Comparison of ENCODE assay signal across 8 mouse cellular contexts in genomic region chr15:40475659-40476355, GRCm38 (mm10).
DNase-seq lines count a peak whose midpoint lies in the region; ATAC-seq lines count a peak whose summit lies in the region.

No protein-coding gene starts in this region.

- no peak overlapping the region for H3K4me3 ChIP-seq in embryonic facial prominence, embryonic 14.5 days (ENCODE audit: low read depth, low read length)
- H3K4me3 ChIP-seq in embryonic facial prominence, embryonic 10.5 days: no peak overlapping the region
- H3K4me3 ChIP-seq in neural tube, embryonic 12.5 days: no peak overlapping the region
- H3K4me3 ChIP-seq in hindbrain, embryonic 15.5 days: no peak overlapping the region
- no peak overlapping the region for H3K4me3 ChIP-seq in stomach, embryonic 15.5 days (replicated peaks)

- H3K4me1 ChIP-seq in embryonic facial prominence, embryonic 14.5 days (ENCODE audit: control insufficient read depth, insufficient read depth, low read length): peaks cover 9% of the 10 kb centered on the region; the same call in 1 of the 2 replicates
- H3K4me1 ChIP-seq in embryonic facial prominence, embryonic 10.5 days: no peaks in the 10 kb centered on the region
- peaks cover 2% of the 10 kb centered on the region; the same call in 1 of the 2 replicates for H3K4me1 ChIP-seq in neural tube, embryonic 12.5 days
- H3K4me1 ChIP-seq in hindbrain, embryonic 15.5 days (replicated peaks): peaks cover 10% of the 10 kb centered on the region; the same call in 1 of the 2 replicates
- H3K4me1 ChIP-seq in stomach, embryonic 15.5 days: no peaks in the 10 kb centered on the region

- no peak overlapping the region for H3K4me2 ChIP-seq in embryonic facial prominence, embryonic 14.5 days (ENCODE audit: low read depth, low read length)
- H3K4me2 ChIP-seq in neural tube, embryonic 12.5 days (replicated peaks): no peak overlapping the region
- H3K4me2 ChIP-seq in hindbrain, embryonic 15.5 days: no peak overlapping the region
- 0 out of 2 replicates have a peak overlapping the region, but pooled peaks have one; percentile 14 for H3K4me2 ChIP-seq in stomach, embryonic 15.5 days

- no peaks in the 10 kb centered on the region for H3K27me3 ChIP-seq in embryonic facial prominence, embryonic 14.5 days (replicated peaks; ENCODE audit: control insufficient read depth, insufficient read depth, low read length)
- no peaks in the 10 kb centered on the region for H3K27me3 ChIP-seq in embryonic facial prominence, embryonic 10.5 days (replicated peaks; ENCODE audit: low read depth, poor library complexity, severe bottlenecking)
- no peaks in the 10 kb centered on the region for H3K27me3 ChIP-seq in neural tube, embryonic 12.5 days (replicated peaks)
- H3K27me3 ChIP-seq in hindbrain, embryonic 15.5 days: no peaks in the 10 kb centered on the region
- no peaks in the 10 kb centered on the region for H3K27me3 ChIP-seq in stomach, embryonic 15.5 days (replicated peaks)

- H3K27ac ChIP-seq in embryonic facial prominence, embryonic 14.5 days (replicated peaks; ENCODE audit: low read depth, low read length): no peak overlapping the region
- no peak overlapping the region for H3K27ac ChIP-seq in embryonic facial prominence, embryonic 10.5 days (replicated peaks)
- H3K27ac ChIP-seq in neural tube, embryonic 12.5 days: no peak overlapping the region
- 0 out of 2 replicates have a peak overlapping the region, but pooled peaks have one; percentile 39 for H3K27ac ChIP-seq in hindbrain, embryonic 15.5 days (replicated peaks)
- H3K27ac ChIP-seq in stomach, embryonic 15.5 days: no peak overlapping the region

- peak; percentile 50 for DNase-seq in embryonic facial prominence, embryonic 14.5 days (ENCODE audit: low spot score)
- no peak for DNase-seq in embryonic facial prominence, embryonic 10.5 days (ENCODE audit: low spot score)
- DNase-seq in neural tube, embryonic 10.5 days (ENCODE audit: extremely low spot score, low spot score): no peak
- no peak for DNase-seq in left cerebral cortex, adult 18-20 months (ENCODE audit: low spot score in 2 of 2)
- DNase-seq in left cerebral cortex, adult 8-10 months (ENCODE audit: low spot score in 2 of 2): no peak

- ATAC-seq in embryonic facial prominence, embryonic 14.5 days (ENCODE audit: low read depth): no peak
- peak; percentile 43; the same call in 1 of the 2 replicates for ATAC-seq in neural tube, embryonic 12.5 days (ENCODE audit: low FRiP score, low read depth)
- ATAC-seq in hindbrain, embryonic 15.5 days (ENCODE audit: low FRiP score, low read depth): no peak
- no peak for ATAC-seq in stomach, embryonic 15.5 days (ENCODE audit: insufficient read depth, low FRiP score, low read depth)

- WGBS in embryonic facial prominence, embryonic 14.5 days: 61% methylated on average over 7 of the region's 7 CpGs
- WGBS in embryonic facial prominence, embryonic 10.5 days: 85% methylated on average over 7 of the region's 7 CpGs
- 61% methylated on average over 7 of the region's 7 CpGs for WGBS in neural tube, embryonic 12.5 days
- 50% methylated on average over 7 of the region's 7 CpGs for WGBS in hindbrain, embryonic 15.5 days
- WGBS in stomach, embryonic 15.5 days: 31% methylated on average over 7 of the region's 7 CpGs

- no peak overlapping the region for H3K9ac ChIP-seq in embryonic facial prominence, embryonic 14.5 days (ENCODE audit: low read depth, low read length)
- H3K9ac ChIP-seq in neural tube, embryonic 12.5 days: no peak overlapping the region
- H3K9ac ChIP-seq in hindbrain, embryonic 15.5 days: no peak overlapping the region
- no peak overlapping the region for H3K9ac ChIP-seq in stomach, embryonic 15.5 days

- H3K36me3 ChIP-seq in embryonic facial prominence, embryonic 14.5 days (ENCODE audit: control insufficient read depth, insufficient read depth, low read length): no peaks in the 10 kb centered on the region
- H3K36me3 ChIP-seq in embryonic facial prominence, embryonic 10.5 days (replicated peaks): no peaks in the 10 kb centered on the region
- H3K36me3 ChIP-seq in neural tube, embryonic 12.5 days: no peaks in the 10 kb centered on the region
- no peaks in the 10 kb centered on the region for H3K36me3 ChIP-seq in hindbrain, embryonic 15.5 days
- no peaks in the 10 kb centered on the region for H3K36me3 ChIP-seq in stomach, embryonic 15.5 days

- no peaks in the 10 kb centered on the region for H3K9me3 ChIP-seq in embryonic facial prominence, embryonic 14.5 days (ENCODE audit: control insufficient read depth, low read length)
- H3K9me3 ChIP-seq in embryonic facial prominence, embryonic 10.5 days: no peaks in the 10 kb centered on the region
- no peaks in the 10 kb centered on the region for H3K9me3 ChIP-seq in neural tube, embryonic 12.5 days
- no peaks in the 10 kb centered on the region for H3K9me3 ChIP-seq in hindbrain, embryonic 15.5 days
- no peaks in the 10 kb centered on the region for H3K9me3 ChIP-seq in stomach, embryonic 15.5 days
